Mouse (Mus musculus): Measurements from ENCODE around the gene Rhox4b. TPM values are rescaled to one million over a fixed set of nuclear protein-coding genes. Genes with fewer than 3 reads are reported as not detected.
"Not testable (repeated sequence)": the region's sequence is repeated elsewhere in the genome, so short reads cannot be mapped to it uniquely, and the experiment has no call there.

Gene Rhox4b
- not detected for polyA plus RNA-seq (2017; shearing (Covaris generic))

DNA sequence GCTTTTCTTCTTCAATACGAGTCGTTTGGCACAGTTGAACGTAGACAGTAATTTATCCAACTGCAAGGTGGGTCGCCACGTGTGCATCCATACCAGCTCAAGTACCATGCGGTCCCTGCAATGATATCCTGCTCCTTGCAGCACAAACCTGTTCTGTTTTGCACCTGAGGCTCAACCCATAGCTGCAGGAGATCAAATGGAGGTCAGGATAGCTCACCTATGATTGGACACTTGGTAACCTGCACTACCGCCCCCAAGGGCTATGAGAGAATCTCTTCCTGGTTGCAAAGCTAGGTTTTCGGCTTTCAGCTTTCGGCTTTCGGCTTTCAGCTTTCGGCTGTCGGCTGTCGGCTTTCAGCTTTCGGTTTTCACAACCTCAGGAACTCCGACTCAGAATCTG lies at the start of gene Rhox4b:
Gene Rhox4b (plus strand): TSS at position 301 of the 400 bp plus-strand sequence.
- ATAC-seq = not testable (repeated sequence)

DNA sequence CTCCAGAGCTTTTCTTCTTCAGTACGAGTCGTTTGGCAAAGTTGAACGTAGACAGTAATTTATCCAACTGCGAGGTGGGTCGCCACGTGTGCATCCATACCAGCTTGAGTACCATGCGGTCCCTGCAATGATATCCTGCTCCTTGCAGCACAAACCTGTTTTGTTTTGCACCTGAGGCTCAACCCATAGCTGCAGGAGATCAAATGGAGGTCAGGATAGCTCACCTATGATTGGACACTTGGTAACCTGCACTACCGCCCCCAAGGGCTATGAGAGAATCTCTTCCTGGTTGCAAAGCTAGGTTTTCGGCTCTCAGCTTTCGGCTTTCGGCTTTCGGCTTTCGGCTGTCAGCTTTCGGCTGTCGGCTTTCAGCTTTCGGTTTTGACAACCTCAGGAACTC lies 41.7 kb upstream of the Rhox4b start, which contains the start of gene Rhox4a2:
Gene Rhox4a2 (plus strand): TSS at position 301 of the 400 bp plus-strand sequence.
- not testable (repeated sequence) for ATAC-seq

DNA sequence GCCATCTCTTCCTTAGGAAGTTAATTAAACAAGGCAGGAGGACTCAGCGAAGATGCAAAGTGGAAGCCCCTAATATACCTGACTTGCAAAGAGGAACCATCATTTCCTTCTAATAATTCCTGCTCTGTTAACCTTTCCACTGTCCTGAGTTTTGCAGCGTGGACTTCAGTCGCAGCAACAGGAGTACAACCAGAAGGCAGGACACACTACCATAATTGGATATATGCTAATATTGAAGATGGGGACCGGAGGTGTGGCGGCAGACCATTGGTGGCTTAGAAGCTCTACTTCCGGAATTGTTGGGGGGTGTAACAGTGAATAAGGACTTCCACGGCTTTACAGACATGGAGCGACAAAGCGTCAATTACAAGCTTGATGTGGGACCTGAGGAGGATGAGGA lies 20.5 kb upstream of the Rhox4b start, which contains the start of gene Rhox2b:
Gene Rhox2b (plus strand): TSS at position 301 of the 400 bp plus-strand sequence.
- not testable (repeated sequence) for ATAC-seq

DNA sequence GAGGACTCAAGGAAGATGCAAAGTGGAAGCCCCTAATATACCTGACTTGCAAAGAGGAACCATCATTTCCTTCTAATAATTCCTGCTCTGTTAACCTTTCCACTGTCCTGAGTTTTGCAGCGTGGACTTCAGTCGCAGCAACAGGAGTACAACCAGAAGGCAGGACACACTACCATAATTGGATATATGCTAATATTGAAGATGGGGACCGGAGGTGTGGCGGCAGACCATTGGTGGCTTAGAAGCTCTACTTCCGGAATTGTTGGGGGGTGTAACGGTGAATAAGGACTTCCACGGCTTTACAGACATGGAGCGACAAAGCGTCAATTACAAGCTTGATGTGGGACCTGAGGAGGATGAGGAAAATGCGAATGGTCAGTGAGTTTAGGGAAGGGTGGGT lies 21.1 kb downstream of the Rhox4b start, which contains the start of gene Rhox2c:
Gene Rhox2c (plus strand): TSS at position 301 of the 400 bp plus-strand sequence.
- not testable (repeated sequence) for ATAC-seq

DNA sequence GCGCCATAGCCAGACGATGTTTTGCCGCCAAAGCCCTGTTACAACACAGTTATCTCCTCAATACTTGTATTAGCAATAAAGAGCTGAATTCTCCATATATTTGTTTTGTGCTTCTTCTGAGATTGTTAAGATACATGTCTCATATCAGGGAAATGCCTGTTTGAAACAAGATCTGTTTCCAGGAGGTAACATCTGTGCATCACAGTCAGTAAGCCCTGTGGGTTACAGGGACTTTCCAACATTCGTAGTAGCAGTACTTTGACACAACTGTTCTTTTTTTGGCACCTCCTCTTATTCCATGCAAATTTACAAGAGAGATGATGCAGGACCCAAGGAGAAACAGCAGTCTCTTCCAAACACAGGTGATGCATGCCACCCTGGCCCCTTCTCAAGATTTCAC lies 26.0 kb downstream of the Rhox4b start, which contains the start of gene Rhox3c:
Gene Rhox3c (plus strand): TSS at position 301 of the 400 bp plus-strand sequence.
- ATAC-seq = not testable (repeated sequence)

DNA sequence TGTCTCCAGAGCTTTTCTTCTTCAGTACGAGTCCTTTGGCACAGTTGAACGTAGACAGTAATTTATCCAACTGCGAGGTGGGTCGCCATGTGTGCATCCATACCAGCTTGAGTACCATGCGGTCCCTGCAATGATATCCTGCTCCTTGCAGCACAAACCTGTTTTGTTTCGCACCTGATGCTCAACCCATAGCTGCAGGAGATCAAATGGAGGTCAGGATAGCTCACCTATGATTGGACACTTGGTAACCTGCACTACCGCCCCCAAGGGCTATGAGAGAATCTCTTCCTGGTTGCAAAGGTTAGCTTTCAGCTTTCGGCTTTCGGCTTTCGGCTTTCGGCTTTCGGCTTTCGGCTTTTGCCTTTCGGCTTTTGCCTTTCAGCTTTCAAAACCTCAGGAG lies 47.7 kb downstream of the Rhox4b start, which contains the start of gene Rhox4c:
Gene Rhox4c (plus strand): TSS at position 301 of the 400 bp plus-strand sequence.
- ATAC-seq = not testable (repeated sequence)

Other genes starting within 250 kb of the Rhox4b start
- gene Ndufa1, start 241.3 kb upstream of the Rhox4b start, polyA plus RNA-seq (2017; shearing (Covaris generic)) = 100 to 1,000 TPM; 266 to 354 (median 305) TPM
- gene Rnf113a1, start 241.2 kb upstream of the Rhox4b start, polyA plus RNA-seq (2017; shearing (Covaris generic)) = 10 to 100 TPM in 2 of 3 experiments, 1 to 10 TPM in 1; 7.9 to 16.0 (median 11.7) TPM
- not detected for gene Gm9, start 221.5 kb upstream of the Rhox4b start, polyA plus RNA-seq (2017; shearing (Covaris generic))
- gene Rhox1, start 210.2 kb upstream of the Rhox4b start, polyA plus RNA-seq (2017; shearing (Covaris generic)) = not detected
- not detected for gene Rhox2a, start 187.5 kb upstream of the Rhox4b start, polyA plus RNA-seq (2017; shearing (Covaris generic))
- gene Rhox3a, start 182.6 kb upstream of the Rhox4b start, polyA plus RNA-seq (2017; shearing (Covaris generic)) = not detected
- gene Rhox4a, start 167.2 kb upstream of the Rhox4b start, polyA plus RNA-seq (2017; shearing (Covaris generic)) = not detected
- gene Rhox3a2, start 52.5 kb upstream of the Rhox4b start, polyA plus RNA-seq (2017; shearing (Covaris generic)) = not detected
- not detected for gene Rhox4a2, start 41.6 kb upstream of the Rhox4b start, polyA plus RNA-seq (2017; shearing (Covaris generic))
- gene Rhox2b, start 20.4 kb upstream of the Rhox4b start, polyA plus RNA-seq (2017; shearing (Covaris generic)) = not detected
- not detected for gene Rhox2c, start 21.2 kb downstream of the Rhox4b start, polyA plus RNA-seq (2017; shearing (Covaris generic))
- not detected for gene Rhox3c, start 26.1 kb downstream of the Rhox4b start, polyA plus RNA-seq (2017; shearing (Covaris generic))
- gene Rhox4c, start 47.8 kb downstream of the Rhox4b start, polyA plus RNA-seq (2017; shearing (Covaris generic)) = not detected
- gene Rhox2d, start 60.9 kb downstream of the Rhox4b start, polyA plus RNA-seq (2017; shearing (Covaris generic)) = not detected
- not detected for gene Rhox4d, start 81.9 kb downstream of the Rhox4b start, polyA plus RNA-seq (2017; shearing (Covaris generic))
- gene Rhox2e, start 98.0 kb downstream of the Rhox4b start, polyA plus RNA-seq (2017; shearing (Covaris generic)) = not detected
- gene Rhox3e, start 109.5 kb downstream of the Rhox4b start, polyA plus RNA-seq (2017; shearing (Covaris generic)) = not detected
- not detected for gene Rhox4e, start 124.9 kb downstream of the Rhox4b start, polyA plus RNA-seq (2017; shearing (Covaris generic))
- gene Rhox2f, start 138.9 kb downstream of the Rhox4b start, polyA plus RNA-seq (2017; shearing (Covaris generic)) = not detected
- gene Rhox3f, start 148.5 kb downstream of the Rhox4b start, polyA plus RNA-seq (2017; shearing (Covaris generic)) = not detected
- not detected for gene Rhox4f, start 175.2 kb downstream of the Rhox4b start, polyA plus RNA-seq (2017; shearing (Covaris generic))
- gene Rhox3g, start 196.1 kb downstream of the Rhox4b start, polyA plus RNA-seq (2017; shearing (Covaris generic)) = not detected
- gene Rhox2g, start 211.0 kb downstream of the Rhox4b start, polyA plus RNA-seq (2017; shearing (Covaris generic)) = not detected
- not detected for gene Rhox4g, start 218.8 kb downstream of the Rhox4b start, polyA plus RNA-seq (2017; shearing (Covaris generic))
- not detected for gene Rhox3h, start 236.3 kb downstream of the Rhox4b start, polyA plus RNA-seq (2017; shearing (Covaris generic))
- gene Rhox2h, start 240.8 kb downstream of the Rhox4b start, polyA plus RNA-seq (2017; shearing (Covaris generic)) = not detected